Mouse (Mus musculus) adipocyte (in vitro differentiated cells): ENCODE measurements at regions not wholly inside any gene's neighbourhood (a gene's known extent, or its start where the extent isn't known, plus 50 kb on each side); places are given as distances from the start of the nearest gene placed in this dataset.

Experiments used
- DNase-seq: peaks from one replicate; pipeline ENCODE4 v3.0.0-alpha.2; 2016; ENCODE audit warnings: low spot score

DNA sequence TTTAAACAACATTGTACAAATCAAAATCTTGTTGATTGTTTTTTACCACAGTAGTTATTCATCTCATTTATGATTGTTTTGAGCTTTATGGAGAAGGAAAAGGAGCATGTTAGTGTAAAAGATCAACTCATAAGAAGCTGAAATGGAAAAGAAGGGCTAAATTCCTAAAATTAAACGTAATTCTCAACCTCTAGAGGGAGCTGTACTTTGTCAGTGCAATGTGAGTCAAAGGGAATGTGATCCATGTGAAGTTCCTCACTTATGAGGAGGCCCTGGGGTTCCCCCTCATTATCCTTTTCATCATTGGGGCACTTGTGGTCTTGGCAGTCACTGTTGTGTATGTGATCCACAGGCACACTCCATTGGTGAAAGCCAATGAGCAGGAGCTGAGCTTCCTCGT, 54.0 kb upstream of the Vmn2r7 start:
- DNase-seq: peak; percentile 3

GRCm38 (mm10) chr3:64901317-64901892, 56.8 kb upstream of the Vmn2r7 start:
- DNase-seq: no peak

- DNase-seq: no peak
Observed at GRCm38 (mm10) chr3:64949307-64949706, 104.7 kb upstream of the Vmn2r7 start.

- no peak for DNase-seq
Observed at GRCm38 (mm10) chr3:64964667-64965415, 120.3 kb upstream of the Vmn2r7 start.

- no peak for DNase-seq
Observed at GRCm38 (mm10) chr3:64965416-64965980, 120.9 kb upstream of the Vmn2r7 start.

GRCm38 (mm10) chr3:64968275-64968674, 123.7 kb upstream of the Vmn2r7 start:
- DNase-seq: no peak

- DNase-seq: peak; percentile 64
Observed at GRCm38 (mm10) chr3:64984369-64984768, 124.8 kb upstream of the Kcnab1 start.

DNA sequence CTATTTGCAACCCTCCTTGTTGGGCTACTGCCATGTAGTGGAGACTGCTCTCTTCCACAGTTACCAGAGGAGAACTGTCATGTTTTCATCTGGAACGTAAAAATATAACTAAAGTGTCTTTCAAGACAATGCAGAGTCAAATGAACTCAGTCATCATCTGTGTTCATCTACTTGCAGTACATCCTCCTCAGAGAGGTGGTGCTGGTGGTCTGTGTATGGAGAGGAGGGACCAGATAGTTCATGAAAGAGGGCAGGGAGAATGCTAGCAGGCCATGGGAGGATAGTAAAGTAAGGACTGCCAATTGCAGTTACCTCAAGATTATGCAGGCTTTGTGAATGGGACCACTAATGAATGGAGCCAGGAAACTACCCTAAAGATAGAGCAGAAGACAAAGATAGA, 121.5 kb upstream of the Kcnab1 start:
- DNase-seq: peak; percentile 60

DNA sequence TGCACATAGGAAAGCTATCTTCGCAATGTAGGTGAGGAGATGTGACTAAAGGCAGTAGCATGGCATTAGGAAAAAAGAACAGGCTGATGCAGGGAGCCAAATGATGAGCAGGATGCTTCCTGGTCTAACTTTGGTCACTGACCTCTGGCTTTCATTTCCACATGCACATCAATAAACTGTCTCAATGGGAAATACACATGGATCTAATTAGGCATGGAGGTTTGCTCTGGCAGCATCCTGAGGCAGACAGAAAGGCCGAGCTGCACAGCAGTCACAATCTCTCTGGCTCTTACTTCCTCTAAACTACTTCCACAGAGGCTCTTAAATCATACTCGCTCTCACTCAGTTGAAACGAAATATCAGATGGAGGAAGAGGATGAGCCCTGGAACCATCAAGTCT, 112.7 kb upstream of the Kcnab1 start:
- no peak for DNase-seq

GRCm38 (mm10) chr3:64997552-64997951, 111.6 kb upstream of the Kcnab1 start:
- DNase-seq: no peak

DNA sequence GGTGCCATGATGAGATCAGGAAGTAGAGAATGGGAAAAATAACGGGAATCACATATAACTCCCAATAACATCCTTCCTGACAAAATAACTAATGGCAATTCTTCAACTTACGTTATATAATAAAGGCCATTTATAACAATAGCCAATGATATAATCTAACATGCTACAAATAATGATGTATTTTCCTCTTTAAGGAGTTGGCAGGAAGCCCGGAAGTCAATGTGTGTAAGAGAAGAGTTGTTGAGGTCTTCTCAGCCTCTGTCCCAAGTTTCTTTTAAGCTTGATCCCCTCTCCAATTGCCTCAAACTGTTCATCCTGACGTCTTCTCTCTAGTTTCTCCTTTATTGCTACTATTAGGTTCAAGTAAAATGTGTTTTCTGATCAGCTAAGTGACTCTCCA, 108.1 kb upstream of the Kcnab1 start:
- DNase-seq: peak; percentile 39

DNA sequence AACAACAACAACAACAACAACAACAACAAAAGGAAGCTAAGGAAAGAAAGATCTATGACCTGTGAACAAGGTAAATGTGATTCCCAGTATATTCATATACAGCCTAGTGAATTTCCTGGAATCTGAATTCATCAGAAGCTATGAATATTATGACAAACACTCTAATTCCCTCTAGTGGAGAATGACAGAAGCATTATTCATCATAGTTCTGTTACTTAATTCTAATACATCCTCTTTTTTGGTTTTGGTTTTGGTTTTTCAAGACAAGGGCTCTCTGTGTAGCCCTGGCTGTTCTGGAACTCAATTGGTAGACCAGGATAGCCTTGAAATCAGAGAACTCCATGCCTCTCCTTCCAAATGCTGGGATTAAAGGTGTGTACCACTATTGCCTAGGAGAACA, 106.6 kb upstream of the Kcnab1 start:
- no peak for DNase-seq

GRCm38 (mm10) chr3:65006127-65006526, 103.1 kb upstream of the Kcnab1 start:
- no peak for DNase-seq

DNA sequence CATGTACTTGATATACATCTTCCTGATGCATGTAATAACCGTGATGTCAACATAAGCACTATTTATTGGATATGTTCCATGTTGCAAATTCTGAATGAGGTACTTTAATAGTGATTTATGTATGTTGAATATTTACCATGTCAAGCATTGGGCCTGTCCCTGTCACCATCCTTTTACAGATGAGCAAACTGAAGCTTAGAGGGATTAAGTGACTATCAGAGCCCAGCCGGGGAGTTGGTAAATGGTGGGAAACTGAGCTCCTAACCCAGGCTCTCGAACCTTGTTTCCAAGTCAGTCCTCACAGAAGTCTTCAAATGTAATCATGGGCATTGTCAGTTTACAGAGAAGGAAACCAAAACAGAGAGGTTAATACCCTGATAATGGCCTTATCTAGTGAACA, 102.6 kb upstream of the Kcnab1 start:
- no peak for DNase-seq

DNA sequence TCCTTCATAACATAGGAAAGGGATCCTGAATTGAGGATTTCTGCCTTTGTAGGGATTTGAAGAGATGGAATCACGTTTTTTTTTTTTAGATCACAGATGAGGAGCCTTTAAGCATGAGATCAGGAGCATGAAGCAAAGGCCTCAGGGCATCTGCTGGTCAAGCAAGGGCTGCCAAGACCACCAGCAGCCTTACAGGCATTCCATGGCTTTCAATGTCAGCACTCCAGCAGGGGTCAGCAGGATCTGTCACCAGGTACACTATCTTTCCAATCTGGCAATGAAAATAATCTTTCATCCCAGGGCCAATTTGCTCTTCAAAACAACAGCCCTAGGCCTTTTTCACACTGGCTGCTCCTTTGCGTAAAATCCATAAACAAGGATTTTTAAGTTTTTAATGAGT, 85.3 kb upstream of the Kcnab1 start:
- DNase-seq: no peak

GRCm38 (mm10) chr3:65037626-65038025, 71.6 kb upstream of the Kcnab1 start:
- no peak for DNase-seq

DNA sequence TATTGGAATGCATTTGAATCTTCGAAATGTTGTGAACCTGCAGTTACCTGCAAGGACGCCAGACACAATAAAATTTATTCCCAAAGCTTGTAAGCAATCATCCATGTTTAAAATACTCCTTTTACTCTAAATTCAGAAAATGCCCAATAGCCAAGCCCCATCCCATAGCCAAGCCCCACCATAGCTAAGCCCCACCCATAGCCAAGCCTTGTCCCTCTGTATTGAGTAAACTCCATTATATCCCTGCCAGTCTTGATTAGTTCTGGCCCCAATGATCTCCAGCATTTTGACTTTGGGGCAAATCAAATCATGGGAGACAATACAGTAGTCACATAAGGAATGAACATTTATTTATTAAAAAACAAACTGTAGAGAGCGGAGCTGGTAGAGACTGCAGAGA, 61.3 kb upstream of the Kcnab1 start:
- DNase-seq: no peak

DNA sequence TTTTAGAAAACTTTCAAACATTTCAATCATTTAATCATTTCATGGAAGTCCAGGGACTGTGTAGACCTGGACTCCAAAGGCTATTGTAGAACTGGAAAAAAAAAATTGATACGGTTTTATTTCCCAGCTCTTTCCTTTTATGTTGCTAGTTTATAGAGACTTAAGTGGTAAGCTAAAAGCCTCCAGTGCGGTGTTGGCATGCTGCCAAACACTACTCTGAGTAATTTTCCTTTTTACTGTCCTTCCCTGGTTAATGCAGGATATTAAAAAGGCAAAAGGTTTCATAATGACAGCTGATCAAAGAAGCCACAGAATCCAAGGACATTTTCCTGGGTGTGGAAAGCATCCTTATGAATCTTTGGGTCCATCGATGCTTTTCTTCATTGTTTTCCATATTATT, 53.8 kb upstream of the Kcnab1 start:
- peak; percentile 18 for DNase-seq
